Mouse (Mus musculus) MEL (cell line): ENCODE data around the gene Rab8b. TPM values are rescaled to one million over a fixed set of nuclear protein-coding genes. Genes with fewer than 3 reads are reported as not detected.

ENCODE experiments used
- DNase-seq: peaks from one replicate; pipeline ENCODE4 v3.0.0; 2011; ENCODE audit warnings: low read depth, low spot score
- H3K27ac ChIP-seq: 2 replicates; pipeline ENCODE4 v1.5.1; 2012; ENCODE audit warnings: low read depth, mild to moderate bottlenecking, control low read depth, low read length, moderate library complexity; ENCODE audit not compliant: control insufficient read depth
- H3K27me3 ChIP-seq, 2 experiments: fragments of 150-350 bp in 1 of 2; sonication (generic) in 1 of 2; 2 replicates each; pipeline ENCODE4 v1.6.1; 2012; ENCODE audit warnings: low read length in 2 of 2, mild to moderate bottlenecking in 2 of 2, improper control_type of control experiment in 1 of 2, moderate library complexity in 1 of 2; ENCODE audit not compliant: insufficient read depth in 2 of 2, control insufficient read depth in 1 of 2
- H3K36me3 ChIP-seq, 2 experiments: 2 replicates each; pipeline ENCODE4 v1.6.1; 2012 to 2014; ENCODE audit warnings: low read length in 2 of 2, improper control_type of control experiment in 1 of 2, inconsistent platforms in 1 of 2, mild to moderate bottlenecking in 1 of 2; ENCODE audit not compliant: insufficient read depth in 2 of 2, control insufficient read depth in 1 of 2
- H3K4me1 ChIP-seq, 2 experiments: fragments of 150-350 bp in 1 of 2; sonication (generic) in 1 of 2; 2 replicates each; pipeline ENCODE4 v1.6.1; 2012; ENCODE audit warnings: low read length in 2 of 2, improper control_type of control experiment in 1 of 2, mild to moderate bottlenecking in 1 of 2; ENCODE audit not compliant: insufficient read depth in 2 of 2, control insufficient read depth in 1 of 2
- H3K4me3 ChIP-seq, 2 experiments: fragments of 150-350 bp in 1 of 2; sonication (generic) in 1 of 2; 2 replicates each; pipeline ENCODE4 v1.5.1; 2012; ENCODE audit warnings: low read depth in 2 of 2, low read length in 2 of 2, mild to moderate bottlenecking in 2 of 2, moderate library complexity in 2 of 2, control low read depth in 1 of 2, improper control_type of control experiment in 1 of 2; ENCODE audit not compliant: control insufficient read depth in 1 of 2, insufficient read depth in 1 of 2
- H3K79me2 ChIP-seq: 2 replicates; pipeline ENCODE4 v1.6.1; 2012; ENCODE audit warnings: mild to moderate bottlenecking, low read length, moderate library complexity; ENCODE audit not compliant: control insufficient read depth, poor library complexity, insufficient read depth
- H3K9ac ChIP-seq: 2 replicates; pipeline ENCODE4 v1.6.1; 2012; ENCODE audit warnings: low read depth, mild to moderate bottlenecking, control low read depth, low read length, moderate library complexity; ENCODE audit not compliant: control insufficient read depth, poor library complexity, severe bottlenecking
- H3K9me3 ChIP-seq: fragments of 150-350 bp; sonication (generic); replicated peaks from 2 replicates; pipeline ENCODE4 v1.6.1; 2012; ENCODE audit warnings: mild to moderate bottlenecking, low read length, improper control_type of control experiment, moderate library complexity; ENCODE audit not compliant: insufficient read depth
- BHLHE40 ChIP-seq: IDR thresholded peaks from 2 replicates; pipeline ENCODE4 v1.6.1; 2012; ENCODE audit warnings: low read depth, mild to moderate bottlenecking, inconsistent platforms, low read length, improper control_type of control experiment, borderline replicate concordance
- CHD1 ChIP-seq: IDR thresholded peaks from 2 replicates; pipeline ENCODE4 v1.6.1; 2012; ENCODE audit warnings: low read depth, mild to moderate bottlenecking, inconsistent platforms, low read length, improper control_type of control experiment
- CHD2 ChIP-seq: IDR thresholded peaks from 2 replicates; pipeline ENCODE4 v1.6.1; 2011; ENCODE audit warnings: low read length, improper control_type of control experiment
- CTCF ChIP-seq, 3 experiments: IDR thresholded peaks in 2 of 3; conservative IDR thresholded peaks in 1 of 3; 2 replicates each; pipeline ENCODE4 v1.5.1; 2011 to 2012; ENCODE audit warnings: low read length in 3 of 3, low read depth in 2 of 3, mild to moderate bottlenecking in 2 of 3, improper control_type of control experiment in 1 of 3, inconsistent platforms in 1 of 3, mixed read lengths in 1 of 3, moderate library complexity in 1 of 3; ENCODE audit not compliant: control insufficient read depth in 1 of 3, insufficient read depth in 1 of 3, poor library complexity in 1 of 3, severe bottlenecking in 1 of 3
- E2F4 ChIP-seq: IDR thresholded peaks from 2 replicates; pipeline ENCODE4 v1.6.1; 2011; ENCODE audit warnings: low read depth, low read length, improper control_type of control experiment, borderline replicate concordance
- ELF1 ChIP-seq: IDR thresholded peaks from 2 replicates; pipeline ENCODE4 v1.6.1; 2014; ENCODE audit warnings: low read depth, mild to moderate bottlenecking, inconsistent platforms, low read length, improper control_type of control experiment, moderate library complexity
- ETS1 ChIP-seq: IDR thresholded peaks from 2 replicates; pipeline ENCODE4 v1.6.1; 2012; ENCODE audit warnings: low read depth, mild to moderate bottlenecking, inconsistent platforms, low read length, improper control_type of control experiment, moderate library complexity
- GABPA ChIP-seq: IDR thresholded peaks from 2 replicates; pipeline ENCODE4 v1.6.1; 2012; ENCODE audit warnings: low read depth, mild to moderate bottlenecking, inconsistent platforms, low read length, improper control_type of control experiment, moderate library complexity
- GATA1 ChIP-seq: IDR thresholded peaks from 2 replicates; pipeline ENCODE4 v1.6.1; 2011; ENCODE audit warnings: low read depth, low read length, improper control_type of control experiment
- JUND ChIP-seq: IDR thresholded peaks from 2 replicates; pipeline ENCODE4 v1.6.1; 2011; ENCODE audit warnings: low read depth, mild to moderate bottlenecking, improper control_type of control experiment, low read length
- MAFK ChIP-seq: IDR thresholded peaks from 2 replicates; pipeline ENCODE4 v1.6.1; 2011; ENCODE audit warnings: low read depth, mild to moderate bottlenecking, low read length, improper control_type of control experiment, borderline replicate concordance
- MAX ChIP-seq: IDR thresholded peaks from 2 replicates; pipeline ENCODE4 v1.6.1; 2011; ENCODE audit warnings: low read length, improper control_type of control experiment
- MEF2A ChIP-seq: IDR thresholded peaks from 2 replicates; pipeline ENCODE4 v1.6.1; 2014; ENCODE audit warnings: low read depth, mild to moderate bottlenecking, inconsistent platforms, low read length, improper control_type of control experiment; ENCODE audit not compliant: poor library complexity, insufficient replicate concordance, severe bottlenecking; ENCODE audit errors: extremely low read depth
- MXI1 ChIP-seq: IDR thresholded peaks from 2 replicates; pipeline ENCODE4 v1.6.1; 2011; ENCODE audit warnings: mild to moderate bottlenecking, low read depth, low read length, improper control_type of control experiment
- MYC ChIP-seq: IDR thresholded peaks from 2 replicates; pipeline ENCODE4 v1.6.1; 2011; ENCODE audit warnings: low read depth, mild to moderate bottlenecking, low read length, improper control_type of control experiment, moderate library complexity
- NELFE ChIP-seq: IDR thresholded peaks from 2 replicates; pipeline ENCODE4 v1.6.1; 2011; ENCODE audit warnings: low read depth, low read length, improper control_type of control experiment
- NRF1 ChIP-seq: IDR thresholded peaks from 2 replicates; pipeline ENCODE4 v1.6.1; 2014; ENCODE audit warnings: low read depth, mild to moderate bottlenecking, inconsistent platforms, low read length, improper control_type of control experiment, moderate library complexity; ENCODE audit not compliant: poor library complexity, insufficient read depth, severe bottlenecking
- POLR2A ChIP-seq, 2 experiments: IDR thresholded peaks; 2 replicates each; pipeline ENCODE4 v1.6.1; 2011 to 2012; ENCODE audit warnings: low read length in 2 of 2, mild to moderate bottlenecking in 2 of 2, control low read depth in 1 of 2, improper control_type of control experiment in 1 of 2, low read depth in 1 of 2, moderate library complexity in 1 of 2; ENCODE audit not compliant: control insufficient read depth in 1 of 2, insufficient read depth in 1 of 2, poor library complexity in 1 of 2
- POLR2AphosphoS2 ChIP-seq: IDR thresholded peaks from 2 replicates; pipeline ENCODE4 v1.6.1; 2011; ENCODE audit warnings: low read length, improper control_type of control experiment
- POLR2AphosphoS5 ChIP-seq: IDR thresholded peaks from 2 replicates; pipeline ENCODE4 v1.6.1; 2012; ENCODE audit warnings: low read depth, borderline replicate concordance, mild to moderate bottlenecking, inconsistent platforms, low read length, moderate library complexity, mixed read lengths
- RAD21 ChIP-seq: IDR thresholded peaks from 2 replicates; pipeline ENCODE4 v1.6.1; 2011; ENCODE audit warnings: mild to moderate bottlenecking, low read depth, low read length, improper control_type of control experiment
- RCOR1 ChIP-seq: IDR thresholded peaks from 2 replicates; pipeline ENCODE4 v1.6.1; 2012; ENCODE audit warnings: low read depth, mild to moderate bottlenecking, inconsistent platforms, low read length, improper control_type of control experiment
- SIN3A ChIP-seq: IDR thresholded peaks from 2 replicates; pipeline ENCODE4 v1.6.1; 2012; ENCODE audit warnings: low read length, improper control_type of control experiment, inconsistent platforms
- SMC3 ChIP-seq: IDR thresholded peaks from 2 replicates; pipeline ENCODE4 v1.6.1; 2011; ENCODE audit warnings: low read depth, low read length, improper control_type of control experiment
- TAL1 ChIP-seq: IDR thresholded peaks from 2 replicates; pipeline ENCODE4 v1.6.1; 2012; ENCODE audit warnings: mild to moderate bottlenecking, inconsistent platforms, low read length, moderate library complexity, mixed read lengths
- TBP ChIP-seq: IDR thresholded peaks from 2 replicates; pipeline ENCODE4 v1.8.0; 2011; ENCODE audit warnings: low read depth, low read length, improper control_type of control experiment
- TCF12 ChIP-seq: IDR thresholded peaks from 2 replicates; pipeline ENCODE4 v1.6.1; 2014; ENCODE audit warnings: low read depth, mild to moderate bottlenecking, inconsistent platforms, low read length, improper control_type of control experiment, moderate library complexity
- UBTF ChIP-seq: IDR thresholded peaks from 2 replicates; pipeline ENCODE4 v1.6.1; 2012; ENCODE audit warnings: low read depth, mild to moderate bottlenecking, inconsistent platforms, low read length, improper control_type of control experiment, moderate library complexity, borderline replicate concordance; ENCODE audit not compliant: insufficient read depth
- USF1 ChIP-seq: IDR thresholded peaks from 2 replicates; pipeline ENCODE4 v1.6.1; 2014; ENCODE audit warnings: low read depth, mild to moderate bottlenecking, inconsistent platforms, low read length, improper control_type of control experiment, moderate library complexity
- ZC3H11A ChIP-seq: IDR thresholded peaks from 2 replicates; pipeline ENCODE4 v1.6.1; 2012; ENCODE audit warnings: low read depth, mild to moderate bottlenecking, inconsistent platforms, low read length, improper control_type of control experiment
- ZKSCAN1 ChIP-seq: IDR thresholded peaks from 2 replicates; pipeline ENCODE4 v1.6.1; 2012; ENCODE audit warnings: low read depth, mild to moderate bottlenecking, inconsistent platforms, low read length, improper control_type of control experiment, moderate library complexity
- ZMIZ1 ChIP-seq: IDR thresholded peaks from 2 replicates; pipeline ENCODE4 v1.6.1; 2012; ENCODE audit warnings: low read depth, mild to moderate bottlenecking, inconsistent platforms, low read length, improper control_type of control experiment, moderate library complexity
- polyA plus RNA-seq, 2 experiments: library from polyadenylated mRNA; stranded (reverse) in 1 of 2; unstranded in 1 of 2; fragments of >175 nt in 1 of 2; fragments of >200 nt in 1 of 2; gene quantifications; 2 replicates each; pipeline versions ENCODE4 v1.2.1 to v1.2.4; 2012; ENCODE audit warnings: low replicate concordance in 2 of 2, low read depth in 1 of 2; ENCODE audit not compliant: insufficient read length in 2 of 2, insufficient read depth in 1 of 2, missing spikeins in 1 of 2
- total RNA-seq: library from RNA; depleted of rRNA; stranded (reverse); fragments of 300-350 nt; gene quantifications from 2 replicates; pipeline ENCODE4 v1.2.3, GENCODE M21; 2012

Gene Rab8b
- total and polyA plus RNA-seq, 3 experiments, result 16.1 to 16.4 TPM; not detected in 1

GRCm38 (mm10) chr9:66895035-66895779, 24.3 kb downstream of the Rab8b start (continued):
- peak; percentile 71; the same call in 1 of the 2 replicates for TF ChIP-seq UBTF
- 0 out of 2 replicates have a peak, but pooled peaks have one; percentile 2 for TF ChIP-seq TAL1
- peak; percentile 33; the same call in 1 of the 2 replicates for TF ChIP-seq MXI1
- TF ChIP-seq RCOR1, result peak; percentile 52; the same call in 1 of the 2 replicates
- TF ChIP-seq RAD21, result no peak
- TF ChIP-seq ZC3H11A, result no peak
- 0 out of 2 replicates have a peak, but pooled peaks have one; percentile 11 for TF ChIP-seq MYC
- TF ChIP-seq CHD1, result no peak
- TF ChIP-seq CTCF (IDR thresholded peaks at IDR 0.05 in 2 of 3, conservative IDR thresholded peaks at IDR 0.05 in 1 of 3; ENCODE audit: control insufficient read depth in 1 of 3, insufficient read depth in 1 of 3, low read depth in 2 of 3, low read length in 3 of 3, poor library complexity in 1 of 3, severe bottlenecking in 1 of 3), result no peak
- TF ChIP-seq POLR2A (IDR thresholded peaks at IDR 0.05; ENCODE audit: control insufficient read depth in 1 of 2, insufficient read depth in 1 of 2, low read depth in 1 of 2, low read length in 2 of 2, poor library complexity in 1 of 2), result no peak
- no peak for TF ChIP-seq MEF2A
- peak; percentile 50 for TF ChIP-seq GATA1
- TF ChIP-seq ZKSCAN1, result no peak
- TF ChIP-seq TCF12, result peak; percentile 47; the same call in 1 of the 2 replicates
- no peak for TF ChIP-seq NELFE

GRCm38 (mm10) chr9:66894421-66894820, 25.1 kb downstream of the Rab8b start:
- Histone ChIP-seq H3K79me2 (peaks cover 3% of the 10 kb centered on the region; the same call in 1 of the 2 replicates), H3K27me3 (no peaks in the 10 kb centered on the region), H3K4me3 (peak overlapping the region; percentile 33 to 54; a peak in 2 of 4 replicates), H3K9me3 (no peaks in the 10 kb centered on the region), H3K27ac (peak overlapping the region; percentile 77), H3K4me1 (peaks cover 15 to 17% of the 10 kb centered on the region in 2 experiments), H3K36me3 (peaks cover 0 to 25% of the 10 kb centered on the region in 2 experiments; a peak in 2 of 4 replicates), H3K9ac (peak overlapping the region; percentile 22)
- DNase-seq, result peak; percentile 22
- TF ChIP-seq UBTF (no peak), E2F4 (no peak), ETS1 (0 out of 2 replicates have a peak, but pooled peaks have one; percentile 14), POLR2AphosphoS5 (no peak), BHLHE40 (no peak), MXI1 (no peak), MAX (no peak), SIN3A (no peak), USF1 (no peak), MAFK (no peak; the same call in 1 of the 2 replicates), GABPA (no peak), ELF1 (no peak), TBP (no peak), POLR2AphosphoS2 (no peak), RAD21 (no peak), ZMIZ1 (no peak), MEF2A (no peak), TAL1 (0 out of 2 replicates have a peak, but pooled peaks have one; percentile 1), NRF1 (no peak), MYC (no peak), JUND (no peak), SMC3 (no peak), CHD2 (no peak), TCF12 (peak; percentile 30; the same call in 1 of the 2 replicates), GATA1 (no peak)
